Mouse (Mus musculus) liver, adult 2 months (tissue): ENCODE results near the gene Tmem214. TPM values are rescaled to one million over a fixed set of nuclear protein-coding genes. Genes with fewer than 3 reads are reported as not detected.

Experiments
- DNase-seq: peaks from one replicate; pipeline ENCODE4 v3.0.0-alpha.2; 2011; ENCODE audit warnings: low read depth, low spot score; ENCODE audit errors: extremely low read depth
- H3K27ac ChIP-seq: fragments of 200-500 bp; replicated peaks from 2 replicates; pipeline ENCODE4 v1.5.1; 2012; ENCODE audit warnings: low read depth, mild to moderate bottlenecking, control low read depth, inconsistent platforms, low read length; ENCODE audit not compliant: insufficient read depth
- H3K27me3 ChIP-seq: fragments of 200-500 bp; 2 replicates; pipeline ENCODE4 v1.6.1; 2012; ENCODE audit warnings: mild to moderate bottlenecking, moderate library complexity, low read length, inconsistent platforms; ENCODE audit not compliant: control insufficient read depth, insufficient read depth
- H3K36me3 ChIP-seq: fragments of 200-500 bp; 2 replicates; pipeline ENCODE4 v1.6.1; 2012; ENCODE audit warnings: low read length, inconsistent platforms; ENCODE audit not compliant: control insufficient read depth, insufficient read depth
- H3K4me1 ChIP-seq: fragments of 200-500 bp; 2 replicates; pipeline ENCODE4 v1.6.1; 2011; ENCODE audit warnings: low read length; ENCODE audit not compliant: control insufficient read depth, insufficient read depth
- H3K4me3 ChIP-seq: fragments of 200-500 bp; 2 replicates; pipeline ENCODE4 v1.5.1; 2011; ENCODE audit warnings: low read depth, mild to moderate bottlenecking, control low read depth, low read length, moderate library complexity; ENCODE audit not compliant: insufficient read depth
- H3K79me2 ChIP-seq: fragments of 200-500 bp; 2 replicates; pipeline ENCODE4 v1.6.1; 2012; ENCODE audit warnings: inconsistent platforms, mild to moderate bottlenecking, low read length, moderate library complexity; ENCODE audit not compliant: control insufficient read depth, insufficient read depth
- H3K9ac ChIP-seq: fragments of 200-500 bp; 2 replicates; pipeline ENCODE4 v1.6.1; 2012; ENCODE audit warnings: low read depth, mild to moderate bottlenecking, control low read depth, inconsistent platforms, low read length
- CTCF ChIP-seq: fragments of 200-500 bp; IDR thresholded peaks from 2 replicates; pipeline ENCODE4 v1.5.1; 2011; ENCODE audit warnings: low read depth, low read length, control low read depth
- POLR2A ChIP-seq: fragments of 200-500 bp; IDR thresholded peaks from 2 replicates; pipeline ENCODE4 v1.6.1; 2011; ENCODE audit warnings: low read length, control low read depth; ENCODE audit not compliant: insufficient read depth; ENCODE audit errors: extremely low read depth
- WGBS: fragments of 180-500 bp; shearing (Covaris S2); methylation state at CpG from one replicate; pipeline ENCODE4 v1.1.7; 2018; 5-methylcytosine and 5-hydroxymethylcytosine counted together
- polyA plus RNA-seq: library from polyadenylated mRNA; depleted of rRNA; stranded (reverse); fragments of >200 nt; gene quantifications from 2 replicates; pipeline ENCODE4 v1.2.3, GENCODE M21; 2012
- total RNA-seq: library from RNA; depleted of rRNA; stranded (reverse); fragments of >200 nt; gene quantifications from 2 replicates; pipeline ENCODE4 v1.2.3, GENCODE M21; 2014

Tmem214 gene
- total and polyA plus RNA-seq, 2 experiments, result 27.9 to 89.2 TPM

- Histone ChIP-seq H3K36me3 (peaks cover 23% of the 10 kb centered on the region), H3K9ac (peak overlapping the region; percentile 17; the same call in 1 of the 2 replicates), H3K79me2 (peaks cover 6% of the 10 kb centered on the region; the same call in 1 of the 2 replicates), H3K4me3 (peak overlapping the region; percentile 80; the same call in 1 of the 2 replicates), H3K27ac (peak overlapping the region; percentile 25), H3K27me3 (no peaks in the 10 kb centered on the region), H3K4me1 (peaks cover 4% of the 10 kb centered on the region; the same call in 1 of the 2 replicates)
- DNase-seq, result peak; percentile 41
- TF ChIP-seq CTCF (no peak), POLR2A (no peak)
- 16% methylated on average over 9 of the region's 9 CpGs for WGBS
Measured at GRCm38 (mm10) chr5:30868981-30869380, 1.2 kb downstream of the Tmem214 start.

DNA sequence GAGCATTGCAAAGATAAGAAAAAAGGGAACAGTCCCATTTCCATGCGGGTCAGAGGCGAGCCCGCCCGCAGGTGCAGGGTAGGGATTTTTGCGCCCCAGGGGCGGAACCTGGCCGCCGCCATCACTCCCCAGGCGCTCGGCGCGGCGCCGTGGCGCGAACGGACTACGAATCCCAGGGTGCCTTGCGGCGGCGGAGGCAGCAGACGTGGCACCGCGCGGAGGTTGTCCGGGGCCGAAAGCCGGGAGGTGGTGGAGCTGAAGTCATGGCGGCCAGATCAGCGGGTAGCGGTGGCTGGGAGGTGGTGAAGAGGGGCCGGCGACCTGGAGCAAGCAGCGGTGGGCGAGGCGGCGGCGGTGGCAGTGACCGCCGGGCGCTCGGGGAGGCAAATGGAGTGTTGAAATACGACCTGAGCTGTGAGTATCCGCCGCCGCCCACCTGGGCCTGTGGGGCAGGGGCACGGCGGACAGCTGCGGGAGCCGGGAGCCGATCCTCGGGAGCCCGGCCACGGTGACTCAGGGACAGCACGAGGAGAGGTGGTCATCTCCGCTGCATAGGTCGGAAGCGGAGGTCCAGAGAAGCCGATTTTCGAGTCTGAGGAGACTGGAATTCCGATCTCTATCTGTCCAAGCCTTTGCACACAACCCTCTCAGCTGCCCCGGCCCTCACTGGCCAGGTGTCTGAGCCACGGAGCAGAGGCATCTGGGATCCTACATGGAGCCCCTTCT is 1.8 kb downstream of the Tmem214 start:
- H3K4me3 ChIP-seq, result peak overlapping the region; percentile 80
- no peaks in the 10 kb centered on the region for H3K27me3 ChIP-seq
- peaks cover 4% of the 10 kb centered on the region; the same call in 1 of the 2 replicates for H3K4me1 ChIP-seq
- H3K36me3 ChIP-seq, result peaks cover 28% of the 10 kb centered on the region
- H3K79me2 ChIP-seq, result peaks cover 6% of the 10 kb centered on the region; the same call in 1 of the 2 replicates
- H3K9ac ChIP-seq, result peak overlapping the region; percentile 95
- TF ChIP-seq CTCF, result no peak
- TF ChIP-seq POLR2A, result peak; percentile 85
- under 1% methylated on average over 58 of the region's 63 CpGs for WGBS
- DNase-seq, result peak; percentile 66
- H3K27ac ChIP-seq, result peak overlapping the region; percentile 58

- no peak for DNase-seq
- H3K36me3 ChIP-seq, result peaks cover 32% of the 10 kb centered on the region
- H3K79me2 ChIP-seq, result peaks cover 6% of the 10 kb centered on the region; the same call in 1 of the 2 replicates
- WGBS, result 8% methylated on average over 2 of the region's 2 CpGs
- peak overlapping the region; percentile 80 for H3K4me3 ChIP-seq
- H3K27ac ChIP-seq, result peak overlapping the region; percentile 58
- no peak for TF ChIP-seq CTCF
- TF ChIP-seq POLR2A, result no peak
- H3K9ac ChIP-seq, result peak overlapping the region; percentile 95
- no peaks in the 10 kb centered on the region for H3K27me3 ChIP-seq
- H3K4me1 ChIP-seq, result peaks cover 4% of the 10 kb centered on the region; the same call in 1 of the 2 replicates
Measured at GRCm38 (mm10) chr5:30870131-30870406, 2.3 kb downstream of the Tmem214 start.

GRCm38 (mm10) chr5:30872574-30872973 is 4.8 kb downstream of the Tmem214 start:
- H3K4me3 ChIP-seq, result no peak overlapping the region
- no peak overlapping the region for H3K27ac ChIP-seq
- no peak for DNase-seq
- TF ChIP-seq CTCF, result no peak
- TF ChIP-seq POLR2A, result no peak
- H3K4me1 ChIP-seq, result peaks cover 4% of the 10 kb centered on the region; the same call in 1 of the 2 replicates
- 96% methylated on average over 9 of the region's 9 CpGs for WGBS
- peaks cover 6% of the 10 kb centered on the region; the same call in 1 of the 2 replicates for H3K79me2 ChIP-seq
- H3K9ac ChIP-seq, result no peak overlapping the region
- no peaks in the 10 kb centered on the region for H3K27me3 ChIP-seq
- peaks cover 36% of the 10 kb centered on the region for H3K36me3 ChIP-seq

- no peak for DNase-seq
- no peak overlapping the region for H3K4me3 ChIP-seq
- no peak overlapping the region for H3K9ac ChIP-seq
- H3K27ac ChIP-seq, result no peak overlapping the region
- peaks cover 6% of the 10 kb centered on the region; the same call in 1 of the 2 replicates for H3K79me2 ChIP-seq
- WGBS, result 93% methylated on average over 7 of the region's 7 CpGs
- peaks cover 4% of the 10 kb centered on the region; the same call in 1 of the 2 replicates for H3K4me1 ChIP-seq
- peaks cover 36% of the 10 kb centered on the region for H3K36me3 ChIP-seq
- no peak for TF ChIP-seq CTCF
- no peak for TF ChIP-seq POLR2A
- H3K27me3 ChIP-seq, result no peaks in the 10 kb centered on the region
Measured at GRCm38 (mm10) chr5:30874365-30874764, 6.6 kb downstream of the Tmem214 start.

GRCm38 (mm10) chr5:30878616-30879015 is 10.8 kb downstream of the Tmem214 start:
- Histone ChIP-seq H3K79me2 (no peaks in the 10 kb centered on the region), H3K27ac (no peak overlapping the region), H3K9ac (no peak overlapping the region), H3K36me3 (peaks cover 21% of the 10 kb centered on the region), H3K4me1 (peaks cover 2% of the 10 kb centered on the region; the same call in 1 of the 2 replicates), H3K4me3 (no peak overlapping the region), H3K27me3 (no peaks in the 10 kb centered on the region)
- DNase-seq, result peak; percentile 64
- 51% methylated on average over 6 of the region's 6 CpGs for WGBS
- no peak for TF ChIP-seq CTCF
- TF ChIP-seq POLR2A, result no peak
